Mouse (Mus musculus): ENCODE measurements around the gene Ccnt2.

Gene Ccnt2

GRCm38 (mm10) chr1:127795087-127795769, 21.3 kb downstream of the Ccnt2 start:
- no peak for DNase-seq

DNA sequence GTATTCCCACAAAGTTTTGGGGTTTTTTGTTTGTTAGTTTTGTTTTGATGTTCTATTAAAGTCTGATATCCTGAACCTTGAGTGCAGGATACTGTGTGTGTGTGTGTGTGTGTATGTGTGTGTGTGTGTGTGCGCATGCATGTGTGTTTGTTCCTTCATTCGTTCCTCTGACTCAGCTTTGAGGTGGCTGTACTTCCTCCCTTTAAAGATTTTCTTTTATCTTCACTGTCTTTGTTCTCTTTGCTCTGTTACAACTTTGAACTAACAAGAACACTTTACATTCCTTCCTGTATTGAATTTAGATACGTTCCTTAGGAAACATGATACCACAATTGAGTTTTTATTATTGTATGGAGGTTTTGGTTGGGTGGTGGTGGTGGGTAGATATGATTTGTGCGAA, 22.4 kb downstream of the Ccnt2 start:
- no peak for DNase-seq

DNA sequence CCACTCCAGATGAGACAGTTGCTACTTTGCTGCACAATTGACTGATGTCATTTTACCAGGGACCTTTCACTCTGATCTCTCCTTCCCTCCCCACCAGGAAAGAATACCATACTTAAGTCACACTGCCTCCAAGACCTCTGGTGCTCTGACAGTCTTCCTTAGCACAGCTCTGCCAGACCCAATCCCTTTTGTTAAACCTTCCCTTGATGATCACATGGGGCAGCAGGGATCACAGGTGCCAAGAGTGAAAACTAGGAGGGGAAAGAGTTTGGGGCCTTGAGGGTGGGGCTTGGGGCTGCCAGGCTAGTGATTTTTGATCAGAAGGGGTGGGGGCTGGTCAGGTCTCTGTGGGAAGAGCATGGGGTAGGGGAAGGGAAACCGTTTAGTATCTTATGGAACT, 22.8 kb downstream of the Ccnt2 start:
- DNase-seq: no peak

- DNase-seq: no peak
Observed at GRCm38 (mm10) chr1:127802916-127803315, 29.0 kb downstream of the Ccnt2 start.

- DNase-seq: no peak
Observed at GRCm38 (mm10) chr1:127808671-127809070, 34.7 kb downstream of the Ccnt2 start.

DNA sequence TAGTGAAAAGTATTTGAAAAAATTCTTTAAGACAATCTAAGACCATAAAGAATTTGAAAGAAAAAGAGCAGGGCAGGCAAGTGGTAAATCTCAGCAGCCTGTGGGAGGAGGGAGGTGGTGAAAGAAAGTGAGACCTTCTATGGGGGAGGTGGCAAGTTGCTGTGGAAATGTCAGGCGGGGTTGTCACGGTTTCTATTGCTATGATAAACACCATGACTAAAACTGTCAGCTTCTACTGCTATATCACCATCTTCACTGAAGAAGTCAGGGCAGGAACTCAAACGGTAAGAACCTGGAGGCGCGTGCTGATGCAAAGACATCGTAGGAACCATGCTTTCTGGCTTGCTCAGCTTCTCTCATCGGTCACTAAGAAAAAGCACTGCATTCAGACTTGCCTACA, 39.0 kb downstream of the Ccnt2 start:
- DNase-seq: no peak

- no peak for DNase-seq
Observed at GRCm38 (mm10) chr1:127816381-127816780, 42.4 kb downstream of the Ccnt2 start.

DNA sequence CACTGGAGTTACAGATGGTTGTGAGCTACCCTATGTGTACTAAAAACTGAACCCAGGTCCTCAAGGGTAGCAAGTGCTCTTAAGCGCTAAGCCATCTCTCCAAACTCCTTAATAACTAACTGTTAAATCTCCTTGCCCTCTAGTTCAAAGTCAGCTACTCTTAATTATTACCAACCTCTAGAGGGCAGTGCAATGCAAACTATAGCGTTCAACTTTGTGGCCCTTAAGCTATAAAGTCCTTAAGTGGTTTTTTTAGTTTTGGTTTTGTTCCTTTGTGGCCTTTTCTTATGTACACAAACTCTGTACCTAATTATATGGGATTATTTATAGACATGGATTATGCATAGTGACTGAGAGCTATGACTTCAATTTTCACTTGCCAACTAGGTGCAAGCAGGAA, 53.4 kb downstream of the Ccnt2 start:
- peak; percentile 25 for DNase-seq

DNA sequence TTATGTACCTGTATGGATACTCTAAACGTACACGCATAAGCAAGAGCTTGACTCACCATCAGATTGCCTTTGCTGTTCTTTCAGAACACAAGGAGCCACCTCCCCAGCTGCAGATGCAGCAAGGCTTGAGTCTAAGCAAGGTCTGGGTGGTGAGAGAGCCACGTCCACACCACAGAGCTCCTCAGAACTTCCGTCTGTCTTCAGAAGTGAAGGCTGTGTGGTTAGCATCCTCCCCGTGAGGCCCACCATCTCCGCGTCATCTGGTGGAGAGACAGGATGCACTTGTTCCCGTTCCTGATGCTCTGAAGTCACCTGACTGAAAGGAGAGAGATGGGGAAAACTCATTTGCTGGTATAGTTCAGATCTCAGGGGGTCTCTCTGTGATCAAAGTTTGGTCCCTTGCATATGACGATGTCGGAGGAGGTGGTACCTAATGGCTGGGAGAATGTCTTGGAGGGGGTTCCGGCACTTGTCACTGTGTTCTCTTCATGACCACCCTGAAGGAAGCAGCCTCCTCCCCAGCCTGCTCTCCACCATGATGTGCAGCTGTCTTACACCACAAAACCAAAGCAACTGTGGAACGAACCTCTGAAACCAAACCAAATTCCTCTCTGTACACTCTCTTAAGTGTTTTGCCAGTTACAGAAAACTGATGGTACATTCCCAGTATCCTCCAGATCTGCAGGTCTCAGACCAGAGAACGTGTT, 56.4 kb downstream of the Ccnt2 start:
- DNase-seq: no peak

- DNase-seq: no peak
Observed at GRCm38 (mm10) chr1:127833714-127834113, 59.8 kb downstream of the Ccnt2 start.

DNA sequence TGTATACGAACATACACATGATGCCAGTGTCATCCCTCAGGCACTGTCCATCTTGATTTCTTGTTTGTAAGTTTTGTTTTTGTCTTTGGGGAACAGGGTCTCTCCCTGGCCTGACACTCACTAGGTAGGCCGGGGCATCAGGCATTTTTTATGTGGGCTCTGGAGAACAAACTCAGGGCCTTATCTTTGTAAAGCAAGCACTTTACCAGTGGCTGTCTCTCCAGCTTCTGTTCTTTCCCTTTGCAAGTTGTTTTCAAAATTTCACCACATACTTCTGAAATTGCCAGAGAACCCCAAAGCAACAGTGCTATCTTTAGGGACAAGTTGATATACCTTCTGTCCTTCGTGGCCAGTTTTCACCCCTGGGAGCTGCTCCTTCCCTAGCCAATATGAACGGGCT, 60.2 kb downstream of the Ccnt2 start:
- no peak for DNase-seq

DNA sequence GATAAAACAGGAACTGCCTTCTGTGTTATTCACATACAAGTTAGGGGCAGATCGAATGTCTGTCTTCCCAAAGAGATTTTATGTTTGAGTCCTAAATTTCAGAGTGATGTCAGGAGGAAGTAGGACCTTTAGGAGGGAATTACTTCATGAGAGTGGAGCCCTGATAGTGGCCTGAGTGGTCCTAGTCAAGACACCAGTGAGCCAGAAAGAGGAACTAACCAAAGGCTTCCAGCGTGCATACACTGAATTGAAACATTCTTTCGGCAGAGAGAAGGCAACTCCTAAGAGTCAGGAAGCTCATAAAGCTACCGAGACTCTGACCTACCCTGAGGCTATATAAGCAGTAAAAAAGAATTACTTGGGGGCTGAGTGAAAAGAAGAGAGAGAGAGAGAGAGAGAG, 62.7 kb downstream of the Ccnt2 start:
- DNase-seq: no peak

- DNase-seq: no peak
Observed at GRCm38 (mm10) chr1:127838602-127839001, 64.6 kb downstream of the Ccnt2 start.

GRCm38 (mm10) chr1:127845472-127845871, 71.5 kb downstream of the Ccnt2 start:
- no peak for DNase-seq

GRCm38 (mm10) chr1:127850075-127850610, 76.2 kb downstream of the Ccnt2 start:
- no peak for DNase-seq

DNA sequence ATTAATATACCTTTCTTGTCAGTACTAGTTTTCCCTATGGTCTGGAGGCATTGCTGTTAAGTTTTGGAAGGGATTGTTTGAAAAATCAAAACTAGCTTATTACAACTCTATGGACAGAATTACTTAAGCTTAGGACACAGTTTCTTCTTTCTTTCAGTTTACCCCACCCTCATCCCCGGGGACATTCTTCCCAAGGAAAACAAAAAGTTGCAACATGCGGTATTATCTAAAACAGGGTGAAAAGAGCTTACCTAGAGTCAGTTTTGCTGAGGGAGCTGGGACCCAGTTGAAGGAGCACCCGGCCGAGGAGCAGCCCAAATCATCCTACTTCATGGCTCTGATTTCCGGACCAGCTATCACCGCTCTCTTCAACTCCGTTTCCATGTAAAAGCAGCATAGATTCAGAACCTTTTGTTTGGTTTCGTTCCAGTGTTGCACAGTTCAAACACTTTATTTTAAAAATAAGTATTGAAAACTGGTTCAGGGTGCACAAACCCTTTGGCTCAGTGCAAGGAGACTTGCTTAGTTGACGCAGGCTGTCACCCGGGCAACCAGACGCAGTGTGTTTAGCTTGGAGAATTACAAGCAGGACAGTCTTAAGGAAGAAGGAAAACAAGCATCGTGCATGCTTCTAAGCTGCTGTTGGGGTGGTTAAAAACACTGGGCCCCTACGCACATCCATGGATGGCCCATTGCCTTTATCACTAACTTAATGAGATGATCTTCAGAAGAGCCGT, 80.7 kb downstream of the Ccnt2 start, which contains the start of gene Map3k19:
Gene Map3k19, minus strand, starts transcription at position 546 of the 737 bp plus-strand sequence.
- no peak for DNase-seq
